Mouse (Mus musculus): Measurements from ENCODE around the gene Ap1g1. TPM values are rescaled to one million over a fixed set of nuclear protein-coding genes. Genes with fewer than 3 reads are reported as not detected.
A peak's percentile ranks its signal among the peaks of the same experiment; 100 is the strongest.
"Not testable (repeated sequence)": the region's sequence is repeated elsewhere in the genome, so short reads cannot be mapped to it uniquely, and the experiment has no call there.

The Ap1g1 gene
- total RNA-seq, 2 experiments from 2014 or later, result 84.1 to 92.2 TPM

GRCm38 (mm10) chr8:109853423-109853822, 75.1 kb downstream of the Ap1g1 start:
- peak; percentile 95 for TF ChIP-seq CTCF (conservative IDR thresholded peaks at IDR 0.05)
- peak; percentile 61 to 67 for DNase-seq (ENCODE audit: low spot score in 2 of 2)
- H3K27ac ChIP-seq, result no peak overlapping the region
- no peak overlapping the region for H3K4me3 ChIP-seq

- no peak for TF ChIP-seq CTCF (conservative IDR thresholded peaks at IDR 0.05)
- no peak for DNase-seq (ENCODE audit: low spot score in 2 of 2)
- Histone ChIP-seq H3K4me3 (no peak overlapping the region), H3K27ac (no peak overlapping the region)
Measured at GRCm38 (mm10) chr8:109854522-109854921, 76.2 kb downstream of the Ap1g1 start.

GRCm38 (mm10) chr8:109855451-109855850, 77.1 kb downstream of the Ap1g1 start:
- Histone ChIP-seq H3K27ac (no peak overlapping the region), H3K4me3 (no peak overlapping the region)
- no peak for DNase-seq (ENCODE audit: low spot score in 2 of 2)
- no peak for TF ChIP-seq CTCF (conservative IDR thresholded peaks at IDR 0.05)

GRCm38 (mm10) chr8:109863398-109863797, 85.0 kb downstream of the Ap1g1 start:
- peak in 1 of 2 experiments; percentile 34 for DNase-seq (ENCODE audit: low spot score in 2 of 2)
- Histone ChIP-seq H3K4me3 (no peak overlapping the region), H3K27ac (peak overlapping the region; percentile 33; the same call in 1 of the 2 replicates)
- TF ChIP-seq CTCF (conservative IDR thresholded peaks at IDR 0.05), result no peak

- no peak overlapping the region for H3K4me3 ChIP-seq
- no peak overlapping the region for H3K27ac ChIP-seq
- DNase-seq (ENCODE audit: low spot score in 2 of 2), result no peak
- no peak for TF ChIP-seq CTCF (conservative IDR thresholded peaks at IDR 0.05)
Measured at GRCm38 (mm10) chr8:109864798-109865197, 86.4 kb downstream of the Ap1g1 start.

- DNase-seq (ENCODE audit: low spot score in 2 of 2), result peak; percentile 17 to 48
- TF ChIP-seq CTCF (conservative IDR thresholded peaks at IDR 0.05), result no peak
- H3K4me3 ChIP-seq, result no peak overlapping the region
- H3K27ac ChIP-seq, result peak overlapping the region; percentile 6; the same call in 1 of the 2 replicates
Measured at GRCm38 (mm10) chr8:109865536-109865935, 87.2 kb downstream of the Ap1g1 start.

- no peak overlapping the region for H3K4me3 ChIP-seq
- no peak for DNase-seq (ENCODE audit: low spot score in 2 of 2)
- H3K27ac ChIP-seq, result no peak overlapping the region
- no peak for TF ChIP-seq CTCF (conservative IDR thresholded peaks at IDR 0.05)
Measured at GRCm38 (mm10) chr8:109866690-109867089, 88.3 kb downstream of the Ap1g1 start.

GRCm38 (mm10) chr8:109868003-109868679, 89.8 kb downstream of the Ap1g1 start, which contains the start of gene Phlpp2:
Gene Phlpp2, plus strand, starts transcription at chr8:109868542.
- peak within 1 kb of the TSS; percentile 92 for H3K27ac ChIP-seq
- DNase-seq (ENCODE audit: low spot score in 2 of 2), result peak; percentile 94
- TF ChIP-seq CTCF (conservative IDR thresholded peaks at IDR 0.05), result peak; percentile 60
- peak within 1 kb of the TSS; percentile 91 for H3K4me3 ChIP-seq

- peak overlapping the region; percentile 91 for H3K4me3 ChIP-seq
- peak; percentile 13 to 27 for DNase-seq (ENCODE audit: low spot score in 2 of 2)
- no peak for TF ChIP-seq CTCF (conservative IDR thresholded peaks at IDR 0.05)
- H3K27ac ChIP-seq, result peak overlapping the region; percentile 92
Measured at GRCm38 (mm10) chr8:109868680-109869361, 90.5 kb downstream of the Ap1g1 start.

GRCm38 (mm10) chr8:109871056-109871455, 92.7 kb downstream of the Ap1g1 start:
- no peak overlapping the region for H3K4me3 ChIP-seq
- TF ChIP-seq CTCF (conservative IDR thresholded peaks at IDR 0.05), result no peak
- H3K27ac ChIP-seq, result no peak overlapping the region
- DNase-seq (ENCODE audit: low spot score in 2 of 2), result no peak

- DNase-seq (ENCODE audit: low spot score in 2 of 2); H3K27ac ChIP-seq: not testable (repeated sequence)
Measured at GRCm38 (mm10) chr8:109873800-109874199, 95.4 kb downstream of the Ap1g1 start.

GRCm38 (mm10) chr8:109880012-109880662, 101.8 kb downstream of the Ap1g1 start:
- Histone ChIP-seq H3K27ac (no peak overlapping the region), H3K4me3 (no peak overlapping the region)
- no peak for DNase-seq (ENCODE audit: low spot score in 2 of 2)
- TF ChIP-seq CTCF (conservative IDR thresholded peaks at IDR 0.05), result no peak

More at GRCm38 (mm10) chr8:109873800-109874199, 95.4 kb downstream of the Ap1g1 start:
- H3K4me3 ChIP-seq, result not testable (repeated sequence)

GRCm38 (mm10) chr8:109885294-109885693, 106.9 kb downstream of the Ap1g1 start:
- DNase-seq (ENCODE audit: low spot score in 2 of 2), result no peak
- TF ChIP-seq CTCF (conservative IDR thresholded peaks at IDR 0.05), result no peak
- Histone ChIP-seq H3K4me3 (no peak overlapping the region), H3K27ac (no peak overlapping the region)
